Mouse (Mus musculus) forelimb bud, embryonic 11.5 days (tissue): Measurements from ENCODE around the gene Cox6b1.

Experiments used
- DNase-seq: peaks from one replicate; pipeline ENCODE4 v3.0.0-alpha.2; 2012; ENCODE audit warnings: low read depth, low spot score

Gene Cox6b1

DNA sequence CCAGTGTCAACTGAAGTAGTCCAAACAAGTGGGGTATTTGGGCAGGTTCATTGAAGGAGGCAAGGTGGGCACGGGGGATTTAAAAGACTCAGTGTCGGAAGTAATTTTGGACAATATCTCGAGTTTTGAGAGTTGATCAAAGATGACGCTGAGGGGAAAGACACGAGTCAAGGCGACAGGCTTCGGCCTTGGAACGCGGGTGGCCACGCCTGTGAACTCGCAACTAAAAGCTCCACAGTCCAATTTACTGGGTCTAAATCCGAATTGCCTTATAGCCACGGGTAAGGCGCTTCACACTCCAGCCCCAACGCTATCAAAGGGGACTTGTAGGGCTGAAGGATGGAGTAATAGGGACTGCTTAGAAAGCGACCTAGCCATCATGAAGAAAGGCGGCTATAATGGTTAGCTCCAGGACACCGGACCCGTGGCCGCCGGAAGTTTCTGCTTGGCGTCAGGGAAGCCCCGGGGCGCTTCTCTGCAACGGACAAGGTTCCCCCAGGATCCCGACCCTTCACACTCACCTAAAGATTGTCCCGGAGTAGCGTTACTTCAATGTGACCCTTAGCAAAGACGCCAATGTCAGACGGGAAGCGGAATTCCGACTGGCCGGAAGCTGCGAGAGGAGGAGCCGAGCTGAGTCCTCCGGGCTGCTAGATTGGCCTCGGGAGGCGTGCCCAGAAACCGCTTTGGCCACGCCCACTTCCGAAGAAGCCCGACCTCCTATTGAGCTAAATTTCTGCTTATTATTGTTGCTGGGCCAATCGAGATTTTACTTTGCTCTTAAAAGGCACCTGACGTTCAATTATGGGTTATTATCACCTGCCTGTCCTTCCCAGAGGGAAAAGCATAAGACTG is at the start of gene Cox6b1:
Cox6b1 (minus strand) TSS at position 622 of the 855 bp plus-strand sequence.
- peak; percentile 87 for DNase-seq

DNA sequence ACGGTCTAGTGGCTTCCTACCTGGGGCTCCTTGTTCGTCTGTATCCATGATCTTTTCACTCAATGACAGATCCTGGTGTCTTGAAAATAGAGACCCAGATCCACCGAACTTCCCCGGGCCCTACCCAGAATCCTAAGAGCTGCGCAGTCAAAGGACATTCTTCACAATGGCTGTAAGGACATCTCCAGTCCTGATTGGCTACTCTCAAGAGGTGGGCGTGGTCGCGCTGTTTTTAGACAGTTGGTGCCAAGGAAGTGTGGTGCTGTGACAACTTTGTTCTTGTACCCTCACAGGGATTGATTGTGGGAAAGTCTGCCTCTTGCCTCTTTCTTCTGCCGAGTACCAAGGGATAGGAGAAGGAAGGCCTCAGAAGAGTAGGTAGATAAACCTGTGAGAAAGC is 45.5 kb upstream of the Cox6b1 start, which contains the start of gene Pmis2:
Pmis2 (minus strand) TSS at position 126 of the 400 bp plus-strand sequence.
- DNase-seq: no peak

- DNase-seq: peak; percentile 35
Observed at GRCm38 (mm10) chr7:30669229-30669628, 43.3 kb upstream of the Cox6b1 start.

DNA sequence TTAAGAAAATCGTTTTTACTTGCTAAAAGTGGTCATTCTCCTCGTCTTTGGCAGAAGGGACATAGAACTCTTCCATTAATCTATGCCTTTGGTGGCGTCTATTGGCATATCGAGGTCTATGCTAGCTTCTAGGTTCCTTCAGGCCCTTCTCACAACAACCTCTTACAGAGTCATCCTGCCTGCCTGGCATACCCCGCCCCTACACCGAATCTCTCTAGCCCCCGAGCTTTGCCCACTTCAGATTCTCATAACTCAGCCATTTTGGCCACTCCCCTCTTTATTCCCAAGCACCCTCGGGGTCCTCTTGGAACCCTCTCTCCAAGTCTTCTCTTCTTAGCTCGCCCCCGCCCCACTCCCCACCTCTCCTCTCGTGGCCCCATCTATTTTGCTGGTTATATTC is 39.4 kb upstream of the Cox6b1 start:
- no peak for DNase-seq

DNA sequence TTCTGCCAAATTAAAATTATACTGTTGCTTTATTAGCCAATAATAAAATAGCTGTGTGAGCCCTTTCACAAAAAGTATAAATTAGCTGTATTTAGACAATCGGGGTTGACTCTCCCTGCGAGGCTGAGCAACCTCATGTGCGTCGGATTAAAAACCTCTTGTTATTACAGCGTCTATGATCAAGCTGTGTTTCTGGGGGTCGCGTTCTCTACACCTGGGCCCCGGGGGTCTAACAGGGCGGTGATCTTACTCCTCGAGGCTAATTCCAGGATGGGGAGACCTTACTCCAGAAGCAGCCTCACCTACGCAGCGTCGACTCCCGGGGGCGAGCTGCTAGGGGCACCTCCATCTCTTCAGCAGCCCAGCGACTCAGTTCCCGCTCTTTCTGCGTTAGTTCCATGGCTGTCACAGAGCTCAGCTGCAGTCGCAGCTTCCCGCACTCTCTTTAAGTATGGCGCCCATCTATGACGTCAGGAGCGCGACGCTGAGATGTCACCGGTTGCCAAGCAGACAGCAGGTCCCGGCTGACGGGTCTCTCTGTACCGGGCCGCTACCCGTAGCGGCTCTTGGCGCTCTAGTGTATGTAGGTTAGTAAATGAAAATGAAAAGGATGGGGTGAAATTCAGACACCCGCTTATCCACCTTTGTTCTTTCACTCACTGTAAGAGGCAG is 38.7 kb upstream of the Cox6b1 start, which contains the start of gene Haus5:
Haus5 (minus strand) TSS at position 466 of the 672 bp plus-strand sequence.
- peak; percentile 94 for DNase-seq

DNA sequence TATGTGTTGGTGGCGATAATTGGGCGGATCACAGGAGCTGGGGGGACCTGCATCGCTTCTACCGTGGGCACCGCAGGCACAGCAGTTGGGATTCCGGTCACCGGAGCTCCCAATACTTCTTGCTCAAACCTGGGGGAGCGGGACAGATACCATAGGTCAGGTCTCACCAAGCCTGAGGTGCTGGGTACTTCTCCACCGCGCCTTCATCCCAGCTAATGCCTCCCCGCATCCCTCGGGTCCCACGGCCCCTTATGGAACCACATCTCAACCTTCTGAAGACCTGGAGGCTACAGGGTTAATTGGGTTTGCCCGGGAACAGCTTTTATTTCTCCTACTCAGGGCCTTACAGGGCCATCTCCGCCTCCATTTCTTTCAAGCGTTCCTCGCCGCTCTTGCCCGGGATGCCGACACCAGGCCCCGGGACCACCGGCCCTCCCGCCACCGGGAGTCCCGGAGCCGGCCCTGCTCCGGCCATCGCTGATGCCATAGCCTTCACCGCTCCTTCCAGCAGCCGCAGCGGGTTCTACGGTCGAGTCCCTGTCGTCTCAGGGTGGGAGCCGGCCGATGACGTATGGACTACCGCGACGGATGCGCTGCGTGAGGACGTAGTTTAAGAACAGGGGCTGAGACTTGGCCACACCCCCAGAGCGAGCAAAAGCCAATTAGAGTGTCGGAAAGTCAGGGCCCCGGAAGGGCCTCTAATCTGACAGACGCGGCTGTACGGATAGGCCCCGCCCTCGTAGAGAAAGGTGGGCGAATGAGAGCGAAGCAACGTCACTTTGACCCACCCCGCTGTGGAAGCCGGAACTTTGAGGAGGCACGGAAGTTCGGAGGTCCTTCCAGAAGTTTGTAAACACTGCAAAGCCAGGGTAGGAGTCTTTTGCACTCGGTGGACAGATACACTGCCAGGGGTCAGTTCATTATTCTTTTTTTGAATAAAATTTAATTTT is 23.9 kb upstream of the Cox6b1 start, which contains the start of gene Rbm42:
Rbm42 (minus strand) TSS at position 727 of the 950 bp plus-strand sequence.
- peak; percentile 98 for DNase-seq

DNA sequence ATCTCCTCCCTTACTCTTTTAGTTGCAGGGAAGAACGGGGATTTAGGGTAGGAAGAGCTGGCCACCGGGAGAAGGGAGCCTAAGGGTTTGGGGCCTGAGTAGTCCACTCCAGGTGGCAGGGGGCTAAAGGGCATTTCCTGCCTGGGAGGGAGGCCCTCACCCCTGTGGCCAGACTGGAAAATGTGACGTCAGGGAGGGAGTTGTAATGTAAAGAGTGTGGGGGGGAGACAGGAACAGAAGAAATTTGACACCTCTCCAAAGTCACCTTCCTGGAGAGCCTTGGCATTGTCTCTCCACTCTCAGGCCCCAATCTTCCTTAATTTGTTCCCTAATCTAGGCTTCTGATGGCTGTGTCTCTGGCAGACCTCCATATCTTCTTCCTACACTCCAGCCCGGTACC is 13.1 kb upstream of the Cox6b1 start:
- DNase-seq: no peak

DNA sequence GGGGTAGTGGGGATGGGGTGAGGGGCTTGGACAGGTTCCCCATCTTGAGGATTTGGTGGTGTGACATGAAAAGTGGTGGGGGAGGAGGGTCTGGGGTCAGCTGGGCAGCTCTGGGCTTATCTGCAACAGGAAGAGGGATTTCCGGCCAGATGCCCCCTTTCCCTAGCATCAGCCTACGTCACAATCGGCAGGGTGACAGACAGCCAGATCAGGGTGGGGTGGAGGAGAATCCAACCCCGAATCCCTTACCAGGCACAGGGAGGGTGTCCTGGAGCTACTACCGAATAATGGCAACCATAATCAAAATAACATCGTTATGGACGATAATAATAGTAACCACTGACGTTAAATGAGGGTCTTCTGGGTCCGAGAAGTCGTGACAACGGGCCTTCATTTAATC is 10.4 kb upstream of the Cox6b1 start:
- DNase-seq: no peak

DNA sequence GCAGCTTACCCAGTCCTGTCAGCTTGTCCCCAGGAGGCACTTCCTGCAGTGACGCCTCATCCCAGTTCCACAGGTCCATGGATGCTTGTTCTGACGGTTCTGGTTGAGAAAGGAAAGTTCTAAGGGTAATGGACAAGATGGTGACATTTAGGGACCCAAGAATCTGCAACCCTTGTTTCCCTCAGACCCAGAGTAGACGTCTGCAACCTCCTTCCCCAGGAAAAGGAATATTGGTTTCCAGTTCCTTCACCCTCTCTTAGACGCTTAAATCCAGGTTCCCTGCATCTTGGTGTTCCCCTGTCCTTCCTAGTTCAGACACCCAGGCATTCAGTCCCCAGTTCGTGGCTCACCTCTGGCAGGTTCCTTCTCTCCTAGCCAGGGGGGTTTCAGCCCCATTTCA is 9.8 kb upstream of the Cox6b1 start, which contains the start of gene Etv2:
Etv2 (minus strand) TSS at position 101 of the 400 bp plus-strand sequence.
- no peak for DNase-seq

- peak; percentile 73 for DNase-seq
Observed at GRCm38 (mm10) chr7:30634621-30635020, 8.7 kb upstream of the Cox6b1 start.

DNA sequence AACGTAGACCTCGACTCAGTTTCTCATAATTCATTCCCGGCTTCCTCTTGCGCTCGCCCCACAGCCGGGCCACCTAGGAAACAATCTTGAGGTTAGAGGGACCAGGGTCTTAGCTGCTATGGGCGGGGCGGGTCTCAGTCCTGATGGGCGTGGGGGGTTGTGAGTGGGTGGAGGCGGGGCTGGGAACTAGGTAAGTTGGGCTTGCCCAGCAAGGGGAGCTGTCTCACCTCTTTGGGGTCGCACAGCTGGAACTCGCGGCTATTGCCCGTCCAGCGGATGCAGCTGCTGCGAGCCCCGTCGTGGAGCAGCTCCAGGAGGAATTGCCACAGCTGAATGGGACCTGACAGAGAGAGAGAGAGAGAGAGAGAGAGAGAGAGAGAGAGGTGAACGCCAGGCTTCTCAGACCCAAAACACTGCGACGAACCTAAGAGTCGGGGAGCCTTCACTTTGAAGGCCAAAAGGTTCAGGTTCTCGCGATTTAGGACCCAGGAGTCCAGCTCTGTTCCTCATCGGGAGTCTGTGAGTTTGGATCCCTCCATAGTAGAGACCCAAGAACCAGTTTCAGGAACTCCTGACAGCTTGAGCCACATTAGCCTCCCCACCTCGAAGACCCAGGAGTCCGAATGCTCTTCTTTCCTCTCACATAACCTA is 7.9 kb upstream of the Cox6b1 start:
- no peak for DNase-seq

GRCm38 (mm10) chr7:30629013-30629412 is 3.1 kb upstream of the Cox6b1 start:
- DNase-seq: no peak

DNA sequence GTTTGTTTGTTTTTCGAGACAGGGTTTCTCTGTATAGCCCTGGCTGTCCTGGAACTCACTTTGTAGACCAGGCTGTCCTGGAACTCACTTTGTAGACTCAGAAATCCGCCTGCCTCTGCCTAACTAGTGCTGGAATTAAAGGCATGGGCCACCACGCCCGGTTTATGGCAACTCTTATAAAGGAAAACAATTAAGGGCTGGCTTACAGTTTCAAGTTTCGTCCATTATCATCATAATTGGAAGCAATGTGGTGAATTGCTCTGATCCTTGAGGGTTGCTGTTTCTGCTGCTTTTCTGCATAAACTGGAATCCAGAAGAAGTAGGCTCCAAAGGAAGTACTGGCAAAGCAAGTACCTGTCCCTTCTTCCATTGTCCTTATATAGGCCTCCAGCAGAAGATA is 696 bp upstream of the Cox6b1 start:
- no peak for DNase-seq

DNA sequence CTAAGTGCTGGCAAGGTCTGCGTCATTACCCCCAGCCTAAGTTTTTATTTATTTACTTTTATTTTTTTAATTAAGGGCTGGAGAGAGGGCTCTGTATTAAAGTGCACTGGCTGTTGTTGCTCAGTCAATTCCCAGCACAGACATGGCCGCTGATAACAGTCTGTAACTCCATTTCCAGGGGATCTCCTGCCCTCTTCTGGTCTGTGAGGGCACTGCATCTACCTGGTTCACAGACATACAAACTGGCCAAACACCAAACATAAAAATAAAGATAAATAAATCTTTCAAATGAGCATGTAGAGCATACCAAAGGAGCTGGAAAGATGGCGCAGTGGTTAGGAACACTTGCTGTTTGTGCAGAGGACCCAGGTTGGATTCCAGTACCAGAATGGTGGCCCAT is 6.7 kb downstream of the Cox6b1 start:
- no peak for DNase-seq

DNA sequence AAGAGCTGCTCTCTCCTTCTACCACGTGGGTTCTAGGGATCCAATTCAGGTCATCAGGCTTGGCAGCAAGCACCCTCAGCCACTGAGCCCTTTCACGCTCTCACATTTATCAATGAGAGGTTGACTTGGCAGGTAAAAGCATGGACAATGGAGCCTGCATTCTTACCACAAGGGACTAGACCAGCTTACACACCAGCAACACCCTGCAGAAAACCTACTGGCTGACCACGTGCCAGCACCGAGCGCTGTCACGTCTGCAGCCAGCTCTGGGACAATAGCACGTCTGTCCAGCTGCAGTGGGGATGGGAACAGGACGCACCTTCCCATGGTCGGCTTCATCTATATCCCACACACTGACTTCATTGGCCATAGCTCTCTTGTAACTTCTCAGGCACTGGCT is 7.3 kb downstream of the Cox6b1 start:
- no peak for DNase-seq

DNA sequence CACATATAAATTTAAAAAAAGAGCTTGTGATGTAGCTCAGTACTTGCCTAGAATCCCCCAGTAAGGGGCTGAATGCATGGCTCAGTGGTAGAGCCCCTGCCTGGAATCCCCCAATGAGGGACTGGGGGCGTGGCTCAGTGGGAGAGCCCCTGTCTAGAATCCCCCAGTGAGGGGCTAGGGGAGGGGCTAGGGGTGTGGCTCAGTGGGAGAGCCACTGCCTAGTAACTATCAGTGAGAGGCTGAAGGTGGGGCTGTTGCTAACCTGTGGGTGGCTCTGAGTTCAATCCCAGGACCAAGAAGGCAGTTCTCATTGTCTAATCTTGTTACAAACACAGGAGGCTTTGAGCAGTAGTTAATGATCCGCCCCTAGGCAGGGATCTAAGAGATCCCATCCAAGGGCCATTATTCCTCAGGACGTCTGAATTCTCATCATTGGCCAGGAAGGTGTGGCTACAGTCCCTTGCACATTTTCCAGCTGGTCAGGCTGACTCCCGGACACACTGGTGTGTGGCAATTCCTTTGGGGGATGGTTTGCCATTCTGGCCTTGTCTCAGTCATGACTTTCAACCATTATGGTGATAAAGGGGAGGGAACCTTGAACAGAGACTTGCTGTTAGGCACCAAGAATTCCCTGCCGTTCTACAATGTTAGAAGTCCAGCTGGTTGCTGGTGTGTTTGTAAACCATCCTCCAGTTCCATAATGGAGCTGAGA is 10.7 kb downstream of the Cox6b1 start:
- DNase-seq: no peak

DNA sequence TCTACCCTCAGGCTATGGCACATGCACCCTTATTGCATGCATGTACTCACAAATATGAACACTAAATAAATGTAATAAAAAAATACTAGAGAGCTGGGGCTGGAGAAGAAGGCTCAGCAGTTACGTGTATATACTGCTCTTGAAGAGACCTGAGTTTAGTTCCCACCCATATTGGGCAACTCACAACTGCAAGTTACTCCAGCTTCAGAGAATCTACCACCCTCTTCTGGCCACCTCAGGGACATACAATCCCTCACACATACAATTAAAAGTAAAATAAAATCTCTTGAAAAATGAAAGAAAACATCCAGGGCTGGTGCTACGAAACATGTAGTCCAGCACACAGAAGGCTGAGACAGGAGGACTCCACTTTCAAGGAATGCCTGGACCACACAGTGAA is 11.5 kb downstream of the Cox6b1 start:
- no peak for DNase-seq

DNA sequence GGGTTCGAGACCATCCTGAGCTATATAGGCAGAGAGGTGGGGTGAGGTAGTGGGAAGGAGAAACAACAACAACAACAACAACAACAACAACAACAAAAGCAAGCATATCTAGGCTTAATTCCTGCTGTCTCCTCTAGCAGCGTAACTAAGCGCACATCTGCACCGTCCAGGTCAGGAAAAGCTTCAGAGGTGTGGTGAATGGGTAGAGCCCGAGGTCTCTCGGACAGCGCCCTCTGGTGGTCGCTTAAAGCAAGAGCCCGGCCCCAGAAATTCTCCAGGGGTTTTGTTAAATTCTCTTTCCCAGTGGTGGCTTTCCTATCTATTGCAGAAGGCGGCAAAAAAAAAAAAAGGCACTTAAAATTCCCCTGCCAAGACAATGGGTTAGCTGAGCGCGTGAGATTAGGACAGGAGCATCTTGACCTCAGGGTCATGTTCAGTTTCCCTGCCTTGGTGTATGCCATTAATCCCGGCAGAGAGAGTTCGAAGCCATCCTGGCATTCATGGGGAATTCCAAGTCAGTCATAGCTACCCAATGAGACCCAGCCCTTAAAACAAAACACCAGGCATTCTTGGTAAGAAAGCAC is 12.3 kb downstream of the Cox6b1 start:
- peak; percentile 62 for DNase-seq

DNA sequence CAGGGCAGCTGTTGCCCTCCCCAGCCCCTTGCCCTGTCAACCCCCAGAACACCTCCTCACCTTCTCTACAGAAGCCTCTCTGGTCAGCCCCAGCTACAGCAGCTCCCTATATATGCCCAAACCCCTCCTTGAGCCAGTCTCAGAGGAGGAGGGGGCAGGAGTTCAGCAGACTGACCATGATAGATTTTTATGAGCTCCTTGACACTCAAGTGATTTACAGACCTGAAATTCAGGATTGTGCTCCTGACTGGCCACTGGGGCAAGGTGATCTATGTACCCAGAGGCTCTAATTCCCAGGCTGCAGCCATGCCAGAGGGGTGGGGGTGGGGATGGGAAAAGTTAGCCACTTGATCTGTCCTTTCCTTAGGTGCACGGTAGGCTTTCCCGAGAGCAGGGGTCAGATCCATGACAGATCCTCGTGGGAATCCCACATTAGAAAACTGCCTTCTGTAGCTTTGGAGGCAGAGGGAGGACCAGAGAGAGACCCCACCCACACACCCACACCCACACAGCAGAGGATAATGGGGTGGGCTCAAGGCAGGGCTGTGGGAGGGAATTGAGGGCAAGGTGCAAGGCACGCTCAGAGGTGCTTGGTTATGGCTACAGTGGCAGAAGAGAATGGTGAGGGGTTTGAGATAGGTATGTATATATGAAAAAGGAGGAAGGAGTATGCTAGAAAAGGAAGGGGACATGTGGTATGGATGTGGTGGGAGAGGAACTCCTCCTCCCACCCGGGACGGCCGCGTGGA is 13.1 kb downstream of the Cox6b1 start, which contains the start of gene Upk1a:
Upk1a (minus strand) TSS at position 194 of the 749 bp plus-strand sequence.
- no peak for DNase-seq
